Comparison of ENCODE assay signal across 10 mouse cellular contexts in genomic region chr2:170041101-170041500, GRCm38 (mm10).
DNase-seq lines count a peak whose midpoint lies in the region; ATAC-seq lines count a peak whose summit lies in the region.
"Had no signal": no experiment of that assay in that cellular context is flagged by ENCODE, and none has a peak within 500 bp of the region (broad histone marks: within the 10 kb centered on the region; RNA-seq: fewer than 3 reads in every experiment).

No protein-coding gene starts in this region.

- H3K4me2 ChIP-seq in forebrain, embryonic 12.5 days = no peak overlapping the region
- H3K4me2 ChIP-seq: heart, embryonic 13.5 days; midbrain, embryonic 12.5 days had no signal

- no peak for ATAC-seq in forebrain, embryonic 12.5 days (ENCODE audit: low FRiP score)

- H3K27me3 ChIP-seq in forebrain, embryonic 12.5 days = peaks cover 49% of the 10 kb centered on the region

- peaks cover 4% of the 10 kb centered on the region; the same call in 1 of the 2 replicates for H3K9me3 ChIP-seq in forebrain, embryonic 12.5 days

- H3K9ac ChIP-seq in forebrain, embryonic 12.5 days = no peak overlapping the region
- H3K9ac ChIP-seq: heart, embryonic 13.5 days; midbrain, embryonic 12.5 days had no signal

- 72% methylated on average over 9 of the region's 9 CpGs for WGBS in forebrain, embryonic 12.5 days

- H3K4me3 ChIP-seq in forebrain, embryonic 12.5 days (replicated peaks) = no peak overlapping the region
- H3K4me3 ChIP-seq: heart, embryonic 13.5 days; midbrain, embryonic 12.5 days had no signal

- H3K36me3 ChIP-seq in forebrain, embryonic 12.5 days (replicated peaks) = no peaks in the 10 kb centered on the region
- H3K36me3 ChIP-seq: heart, embryonic 13.5 days; midbrain, embryonic 12.5 days had no signal

- no peak overlapping the region for H3K27ac ChIP-seq in forebrain, embryonic 12.5 days
- H3K27ac ChIP-seq: heart, embryonic 13.5 days; midbrain, embryonic 12.5 days had no signal

- H3K4me1 ChIP-seq in forebrain, embryonic 12.5 days = peaks cover 14% of the 10 kb centered on the region; the same call in 1 of the 2 replicates
- H3K4me1 ChIP-seq: heart, embryonic 13.5 days had no signal

- DNase-seq in R1 (ENCODE audit: low read depth, low spot score) = peak; percentile 49
- DNase-seq in gastrocnemius, adult 18-20 months (ENCODE audit: low spot score) = peak; percentile 81
- peak; percentile 17 for DNase-seq in kidney, adult 11 months
- DNase-seq in lung, postnatal 4 days = peak; percentile 42 to 51
- DNase-seq in right cerebral cortex, adult 18-20 months = no peak
- DNase-seq in spleen, postnatal 10 days (ENCODE audit: low spot score in 2 of 2) = no peak
- DNase-seq: layer of hippocampus, postnatal 36 days had no signal

Comparison
In these comparisons a context has a peak if more than half of its experiments do, and no peak if none do; other contexts are left out.
1. DNase-seq: peak in R1 (single experiment), gastrocnemius, adult 18-20 months (single experiment), kidney, adult 11 months (single experiment) and lung, postnatal 4 days (2 of 2); none in right cerebral cortex, adult 18-20 months (single experiment) and spleen, postnatal 10 days (0 of 2).